Mouse (Mus musculus): ENCODE data around the gene Sult3a1. TPM values are rescaled to one million over a fixed set of nuclear protein-coding genes. Genes with fewer than 3 reads are reported as not detected.
"Not testable (repeated sequence)": the region's sequence is repeated elsewhere in the genome, so short reads cannot be mapped to it uniquely, and the experiment has no call there.

The Sult3a1 gene
- total RNA-seq (2021): under 1 TPM in 1 of 2 experiments, not detected in 1; 0.40 TPM
- long read RNA-seq, experiment 1: 0 reads
- long read RNA-seq, experiment 2: 0 reads

GRCm38 (mm10) chr10:33857421-33857820 lies at the start of gene Sult3a1:
Sult3a1 (plus strand) TSS chr10:33857721.
- no peak for DNase-seq (ENCODE audit: low spot score in 2 of 2)

GRCm38 (mm10) chr10:33811807-33812206 lies 45.7 kb upstream of the Sult3a1 start:
- DNase-seq (ENCODE audit: low spot score in 2 of 2): no peak

- no peak for DNase-seq (ENCODE audit: low spot score in 2 of 2)
Measured at GRCm38 (mm10) chr10:33814266-33814665, 43.3 kb upstream of the Sult3a1 start.

GRCm38 (mm10) chr10:33816923-33817322 lies 40.6 kb upstream of the Sult3a1 start:
- no peak for DNase-seq (ENCODE audit: low spot score in 2 of 2)

GRCm38 (mm10) chr10:33820892-33821291 lies 36.6 kb upstream of the Sult3a1 start:
- DNase-seq (ENCODE audit: low spot score in 2 of 2): no peak

GRCm38 (mm10) chr10:33865994-33866393 lies 8.5 kb downstream of the Sult3a1 start:
- DNase-seq (ENCODE audit: low spot score in 2 of 2): no peak

GRCm38 (mm10) chr10:33870441-33870840 lies 12.9 kb downstream of the Sult3a1 start:
- DNase-seq (ENCODE audit: low spot score in 2 of 2): no peak

GRCm38 (mm10) chr10:33872672-33873398 lies 15.3 kb downstream of the Sult3a1 start:
- DNase-seq (ENCODE audit: low spot score in 2 of 2): no peak

- not testable (repeated sequence) for DNase-seq (ENCODE audit: low spot score in 2 of 2)
Measured at GRCm38 (mm10) chr10:33882411-33882810, 24.9 kb downstream of the Sult3a1 start.

GRCm38 (mm10) chr10:33901520-33901919 lies 44.0 kb downstream of the Sult3a1 start:
- not testable (repeated sequence) for DNase-seq (ENCODE audit: low spot score in 2 of 2)

- peak; percentile 27 to 31 for DNase-seq (ENCODE audit: low spot score in 2 of 2)
Measured at GRCm38 (mm10) chr10:33904530-33905481, 47.3 kb downstream of the Sult3a1 start, which contains the start of gene Rsph4a. Rsph4a (plus strand) TSS chr10:33905111.

- no peak for DNase-seq (ENCODE audit: low spot score in 2 of 2)
Measured at GRCm38 (mm10) chr10:33905489-33905888, 48.0 kb downstream of the Sult3a1 start.

Other genes starting within 250 kb of the Sult3a1 start
- under 1 TPM; 0.13 to 0.20 TPM for gene Clvs2, start 233.0 kb upstream of the Sult3a1 start, total RNA-seq (2021)
- not detected for gene Sult3a2, start 71.0 kb upstream of the Sult3a1 start, total RNA-seq (2021)
- under 1 TPM in 1 of 2 experiments, not detected in 1; 0.36 TPM for gene Rsph4a, start 47.4 kb downstream of the Sult3a1 start, total RNA-seq (2021)
- gene Zup1, start 93.5 kb downstream of the Sult3a1 start, total RNA-seq (2021): 10 to 100 TPM; 13.3 to 13.7 TPM
- gene Rwdd1, start 161.9 kb downstream of the Sult3a1 start, total RNA-seq (2021): 100 to 1,000 TPM in 1 of 2 experiments, 10 to 100 TPM in 1; 88.4 to 101 TPM
- not detected for gene Trappc3l, start 179.9 kb downstream of the Sult3a1 start, total RNA-seq (2021)
- not detected for gene Calhm4, start 186.6 kb downstream of the Sult3a1 start, total RNA-seq (2021)
- gene Calhm5, start 238.8 kb downstream of the Sult3a1 start, total RNA-seq (2021): under 1 TPM; 0.32 to 0.33 TPM

All from adrenal gland, adult 18-20 months (tissue).